Mouse (Mus musculus) lung, postnatal 0 days (tissue): ENCODE data around the gene Bcor.

Experiments used
- CTCF ChIP-seq: IDR thresholded peaks from 2 replicates; pipeline ENCODE4 v1.5.1; 2016; ENCODE audit warnings: antibody characterized with exemption, mild to moderate bottlenecking
- EP300 ChIP-seq: IDR thresholded peaks from 2 replicates; pipeline ENCODE4 v1.6.1; 2016; ENCODE audit warnings: antibody characterized with exemption, mild to moderate bottlenecking, control low read depth

- TF ChIP-seq EP300 (no peak), CTCF (no peak)
These were observed 68.6 kb downstream of the Bcor start for GRCm38 (mm10) chrX:12091431-12092061.
